Mouse (Mus musculus): ENCODE data around the gene Gdf15. TPM values are rescaled to one million over a fixed set of nuclear protein-coding genes. Genes with fewer than 3 reads are reported as not detected.

Gene Gdf15
- 0.15 and 5.4 TPM in 2 replicates for total RNA-seq (2014; rRNA removed; ENCODE audit: low replicate concordance)
- 1.4 and 1.7 TPM in 2 replicates for polyA plus RNA-seq (2015; fragmentation: Nextera tagmentation; extraction: Ambion mirVana)

DNA sequence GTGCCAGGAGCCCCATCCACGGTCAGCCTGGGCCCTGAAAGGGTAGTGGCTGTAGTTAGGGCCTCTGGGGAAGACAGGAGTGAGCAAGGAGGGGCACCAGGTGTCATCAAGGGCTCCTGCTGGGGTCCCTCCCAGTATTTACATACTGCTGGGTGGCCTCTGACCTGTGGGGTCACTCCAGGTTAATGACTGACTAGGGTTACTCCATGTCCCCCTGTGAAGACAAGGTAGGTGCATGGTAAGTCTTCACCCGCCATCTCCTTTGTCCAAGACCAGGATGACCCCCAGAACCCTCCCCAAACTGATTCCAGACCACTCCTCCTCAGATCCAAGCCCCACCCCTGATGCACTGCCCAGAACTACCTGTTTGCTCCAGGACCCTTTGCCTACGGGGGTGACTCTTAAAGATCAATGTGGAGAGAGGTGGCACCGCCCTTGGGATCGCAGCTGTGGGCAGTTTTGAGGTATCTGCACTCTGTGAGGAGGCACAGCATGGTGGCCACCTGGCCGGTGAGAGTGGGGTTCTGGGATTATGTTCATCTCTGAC, at the start of gene Gdf15:
Gdf15 (minus strand) TSS at position 111 of the 547 bp plus-strand sequence.
- H3K4me2 ChIP-seq (ENCODE audit: low read depth, low read length): peak within 1 kb of the TSS; percentile 32; the same call in 1 of the 2 replicates
- ATAC-seq (ENCODE audit: insufficient read depth, low read depth): no peak
- peak within 1 kb of the TSS; percentile 75 for H3K27ac ChIP-seq (ENCODE audit: low read depth)
- no peak within 1 kb of the TSS for H3K9ac ChIP-seq (replicated peaks; ENCODE audit: low read depth, low read length)
- TF ChIP-seq CTCF (IDR thresholded peaks at IDR 0.05; ENCODE audit: low read depth): no peak
- no peak for TF ChIP-seq EP300 (IDR thresholded peaks at IDR 0.05; ENCODE audit: low read depth)
- DNase-seq (ENCODE audit: low spot score): no peak
- H3K36me3 ChIP-seq (replicated peaks; ENCODE audit: control insufficient read depth, insufficient read depth, low read length): no peaks in the 10 kb centered on the region
- 0 out of 2 replicates have a peak within 1 kb of the TSS, but pooled peaks have one; percentile 3 for H3K4me3 ChIP-seq (ENCODE audit: low read depth, low read length)
- H3K27me3 ChIP-seq (ENCODE audit: control insufficient read depth, insufficient read depth, low read length): no peaks in the 10 kb centered on the region
- H3K9me3 ChIP-seq (replicated peaks; ENCODE audit: control insufficient read depth, low read length): no peaks in the 10 kb centered on the region
- H3K4me1 ChIP-seq (ENCODE audit: control insufficient read depth, insufficient read depth): peaks cover 35% of the 10 kb centered on the region
- WGBS: 91% methylated on average over 6 of the region's 6 CpGs

- peaks cover 20% of the 10 kb centered on the region for H3K4me1 ChIP-seq (ENCODE audit: control insufficient read depth, insufficient read depth)
- peaks cover 15% of the 10 kb centered on the region; the same call in 1 of the 2 replicates for H3K36me3 ChIP-seq (replicated peaks; ENCODE audit: control insufficient read depth, insufficient read depth, low read length)
- no peaks in the 10 kb centered on the region for H3K27me3 ChIP-seq (ENCODE audit: control insufficient read depth, insufficient read depth, low read length)
- no peak overlapping the region for H3K4me3 ChIP-seq (ENCODE audit: low read depth, low read length)
- TF ChIP-seq CTCF (IDR thresholded peaks at IDR 0.05; ENCODE audit: low read depth) (no peak), EP300 (IDR thresholded peaks at IDR 0.05; ENCODE audit: low read depth) (no peak)
- ATAC-seq (ENCODE audit: insufficient read depth, low read depth) (no peak), DNase-seq (ENCODE audit: low spot score) (no peak)
- H3K4me2 ChIP-seq (ENCODE audit: low read depth, low read length): no peak overlapping the region
- no peaks in the 10 kb centered on the region for H3K9me3 ChIP-seq (replicated peaks; ENCODE audit: control insufficient read depth, low read length)
- no peak overlapping the region for H3K9ac ChIP-seq (replicated peaks; ENCODE audit: low read depth, low read length)
- peak overlapping the region; percentile 92 for H3K27ac ChIP-seq (ENCODE audit: low read depth)
- 70% methylated on average over 3 of the region's 3 CpGs for WGBS
These were observed 49.2 kb upstream of the Gdf15 start for GRCm38 (mm10) chr8:70681410-70681809.

GRCm38 (mm10) chr8:70680039-70680438, 47.8 kb upstream of the Gdf15 start:
- 66% methylated on average over 3 of the region's 3 CpGs for WGBS
- TF ChIP-seq CTCF (IDR thresholded peaks at IDR 0.05; ENCODE audit: low read depth): no peak
- no peak for TF ChIP-seq EP300 (IDR thresholded peaks at IDR 0.05; ENCODE audit: low read depth)
- H3K9me3 ChIP-seq (replicated peaks; ENCODE audit: control insufficient read depth, low read length): no peaks in the 10 kb centered on the region
- no peak overlapping the region for H3K9ac ChIP-seq (replicated peaks; ENCODE audit: low read depth, low read length)
- DNase-seq (ENCODE audit: low spot score): no peak
- no peak overlapping the region; the same call in 1 of the 2 replicates for H3K27ac ChIP-seq (ENCODE audit: low read depth)
- no peak overlapping the region for H3K4me2 ChIP-seq (ENCODE audit: low read depth, low read length)
- no peak for ATAC-seq (ENCODE audit: insufficient read depth, low read depth)
- H3K4me1 ChIP-seq (ENCODE audit: control insufficient read depth, insufficient read depth): peaks cover 20% of the 10 kb centered on the region
- peaks cover 15% of the 10 kb centered on the region; the same call in 1 of the 2 replicates for H3K36me3 ChIP-seq (replicated peaks; ENCODE audit: control insufficient read depth, insufficient read depth, low read length)
- H3K4me3 ChIP-seq (ENCODE audit: low read depth, low read length): no peak overlapping the region
- H3K27me3 ChIP-seq (ENCODE audit: control insufficient read depth, insufficient read depth, low read length): no peaks in the 10 kb centered on the region

DNA sequence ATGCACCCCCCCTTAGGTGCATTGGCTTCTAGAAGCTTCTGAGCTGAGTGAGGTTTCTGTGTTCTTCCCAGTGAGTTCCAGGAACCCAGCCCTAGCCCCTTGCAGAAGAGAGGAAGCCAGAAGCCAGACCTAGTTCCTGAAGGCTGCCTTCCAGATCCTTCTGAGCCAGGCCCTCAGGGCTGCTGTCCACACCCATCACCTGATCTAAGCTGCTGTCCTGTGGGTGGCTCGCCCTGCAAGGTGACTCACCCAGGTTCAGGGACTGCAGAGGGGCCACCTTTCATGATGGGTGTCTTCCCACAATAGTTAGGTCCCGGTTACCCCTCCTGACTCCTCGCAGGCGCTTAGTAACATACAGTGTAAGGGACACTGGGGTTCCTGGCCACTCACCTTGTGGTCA, 47.1 kb upstream of the Gdf15 start:
- ATAC-seq (ENCODE audit: insufficient read depth, low read depth): no peak
- DNase-seq (ENCODE audit: low spot score): no peak
- H3K9ac ChIP-seq (replicated peaks; ENCODE audit: low read depth, low read length): no peak overlapping the region
- no peak overlapping the region for H3K4me3 ChIP-seq (ENCODE audit: low read depth, low read length)
- peaks cover 15% of the 10 kb centered on the region; the same call in 1 of the 2 replicates for H3K36me3 ChIP-seq (replicated peaks; ENCODE audit: control insufficient read depth, insufficient read depth, low read length)
- H3K27me3 ChIP-seq (ENCODE audit: control insufficient read depth, insufficient read depth, low read length): no peaks in the 10 kb centered on the region
- peaks cover 24% of the 10 kb centered on the region for H3K4me1 ChIP-seq (ENCODE audit: control insufficient read depth, insufficient read depth)
- H3K27ac ChIP-seq (ENCODE audit: low read depth): peak overlapping the region; percentile 20
- WGBS: 83% methylated on average over 4 of the region's 4 CpGs
- H3K4me2 ChIP-seq (ENCODE audit: low read depth, low read length): no peak overlapping the region
- H3K9me3 ChIP-seq (replicated peaks; ENCODE audit: control insufficient read depth, low read length): no peaks in the 10 kb centered on the region
- TF ChIP-seq EP300 (IDR thresholded peaks at IDR 0.05; ENCODE audit: low read depth) (no peak), CTCF (IDR thresholded peaks at IDR 0.05; ENCODE audit: low read depth) (no peak)

- Histone ChIP-seq H3K9ac (replicated peaks; ENCODE audit: low read depth, low read length) (no peak overlapping the region), H3K27me3 (ENCODE audit: control insufficient read depth, insufficient read depth, low read length) (no peaks in the 10 kb centered on the region), H3K27ac (ENCODE audit: low read depth) (0 out of 2 replicates have a peak overlapping the region, but pooled peaks have one; percentile 20), H3K4me3 (ENCODE audit: low read depth, low read length) (no peak overlapping the region), H3K9me3 (replicated peaks; ENCODE audit: control insufficient read depth, low read length) (no peaks in the 10 kb centered on the region), H3K4me2 (ENCODE audit: low read depth, low read length) (no peak overlapping the region), H3K4me1 (ENCODE audit: control insufficient read depth, insufficient read depth) (peaks cover 31% of the 10 kb centered on the region), H3K36me3 (replicated peaks; ENCODE audit: control insufficient read depth, insufficient read depth, low read length) (peaks cover 15% of the 10 kb centered on the region; the same call in 1 of the 2 replicates)
- DNase-seq (ENCODE audit: low spot score): no peak
- no peak for ATAC-seq (ENCODE audit: insufficient read depth, low read depth)
- TF ChIP-seq EP300 (IDR thresholded peaks at IDR 0.05; ENCODE audit: low read depth) (no peak), CTCF (IDR thresholded peaks at IDR 0.05; ENCODE audit: low read depth) (no peak)
These were observed 46.4 kb upstream of the Gdf15 start for GRCm38 (mm10) chr8:70678679-70679078.
